ENCODE assay signal across 8 mouse cellular contexts in the genomic region with DNA sequence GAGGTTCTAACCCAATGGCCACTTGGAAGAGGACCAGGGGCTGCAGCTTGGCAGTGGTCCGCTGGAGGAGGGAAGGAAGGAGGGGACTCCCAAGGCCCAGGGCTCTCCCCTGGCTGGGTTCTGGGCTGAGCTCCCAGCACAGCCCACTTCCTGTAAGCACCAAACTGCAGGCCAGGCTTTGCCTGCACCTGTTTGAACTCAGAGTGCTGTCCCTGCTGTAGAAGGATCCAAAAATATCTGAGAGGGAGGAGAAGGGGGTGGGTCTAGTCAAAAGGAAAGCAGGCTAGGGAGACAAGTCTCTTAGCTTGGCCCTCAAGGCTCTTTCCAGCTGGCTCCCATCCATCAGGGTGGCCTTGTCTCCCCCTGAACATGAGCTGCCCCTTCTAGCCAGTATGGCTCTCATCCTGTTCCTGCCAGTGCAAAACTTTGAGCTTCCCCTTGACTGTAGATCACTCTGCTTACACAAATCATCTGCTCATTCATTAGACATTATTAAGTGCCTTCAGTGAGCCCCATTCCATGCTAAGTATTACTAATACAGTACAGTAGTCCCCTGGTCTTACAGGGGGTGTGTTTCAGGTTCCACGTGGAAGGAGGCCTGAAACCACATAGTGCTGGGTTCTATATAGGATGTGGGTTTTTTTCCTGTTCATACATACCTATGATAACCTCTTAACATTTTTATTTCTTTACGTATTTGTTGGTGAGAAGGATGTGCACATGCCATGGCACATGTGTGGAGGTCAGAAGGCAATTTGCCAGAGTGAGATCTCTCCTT. TPM values are rescaled to one million over a fixed set of nuclear protein-coding genes. Genes with fewer than 3 reads are reported as not detected.
A peak's percentile ranks its signal among the peaks of the same experiment; 100 is the strongest.
DNase-seq lines count a peak whose midpoint lies in the region; ATAC-seq lines count a peak whose summit lies in the region.

No protein-coding gene starts in this region.

- no peak overlapping the region for H3K9ac ChIP-seq in hindbrain, embryonic 16.5 days (ENCODE audit: low read depth, low read length)
- no peak overlapping the region for H3K9ac ChIP-seq in hindbrain, embryonic 11.5 days (ENCODE audit: low read depth, low read length)
- peak overlapping the region; percentile 36; the same call in 1 of the 2 replicates for H3K9ac ChIP-seq in heart, embryonic 11.5 days (ENCODE audit: low read depth, low read length)

- WGBS in hindbrain, embryonic 16.5 days = 81% methylated on average over 3 of the region's 3 CpGs
- WGBS in hindbrain, embryonic 11.5 days = 85% methylated on average over 3 of the region's 3 CpGs
- 53% methylated on average over 3 of the region's 3 CpGs for WGBS in heart, embryonic 11.5 days (ENCODE audit: insufficient replicate concordance)

- no peaks in the 10 kb centered on the region for H3K4me1 ChIP-seq in hindbrain, embryonic 16.5 days (ENCODE audit: control insufficient read depth, insufficient read depth, low read depth, low read length)
- no peaks in the 10 kb centered on the region for H3K4me1 ChIP-seq in hindbrain, embryonic 11.5 days (replicated peaks; ENCODE audit: control insufficient read depth, insufficient read depth, low read length)
- H3K4me1 ChIP-seq in heart, embryonic 11.5 days (ENCODE audit: control insufficient read depth, insufficient read depth, low read length) = peaks cover 38% of the 10 kb centered on the region

- H3K4me2 ChIP-seq in hindbrain, embryonic 16.5 days (ENCODE audit: low read length) = no peak overlapping the region
- no peak overlapping the region for H3K4me2 ChIP-seq in hindbrain, embryonic 11.5 days (replicated peaks; ENCODE audit: low read depth, low read length)
- peak overlapping the region; percentile 4; the same call in 1 of the 2 replicates for H3K4me2 ChIP-seq in heart, embryonic 11.5 days

- no peaks in the 10 kb centered on the region for H3K9me3 ChIP-seq in hindbrain, embryonic 16.5 days (ENCODE audit: control insufficient read depth, low read length)
- H3K9me3 ChIP-seq in hindbrain, embryonic 11.5 days (ENCODE audit: control insufficient read depth, low read length) = no peaks in the 10 kb centered on the region
- H3K9me3 ChIP-seq in heart, embryonic 11.5 days (replicated peaks; ENCODE audit: control insufficient read depth, low read length) = no peaks in the 10 kb centered on the region

- H3K36me3 ChIP-seq in hindbrain, embryonic 16.5 days (ENCODE audit: control insufficient read depth, insufficient read depth, low read length) = no peaks in the 10 kb centered on the region
- no peaks in the 10 kb centered on the region for H3K36me3 ChIP-seq in hindbrain, embryonic 11.5 days (ENCODE audit: control insufficient read depth, insufficient read depth, low read length)
- H3K36me3 ChIP-seq in heart, embryonic 11.5 days (ENCODE audit: control insufficient read depth, insufficient read depth, low read length) = no peaks in the 10 kb centered on the region; the same call in 1 of the 2 replicates

- no peaks in the 10 kb centered on the region for H3K27me3 ChIP-seq in hindbrain, embryonic 16.5 days (replicated peaks; ENCODE audit: control insufficient read depth, insufficient read depth, low read length)
- no peaks in the 10 kb centered on the region for H3K27me3 ChIP-seq in hindbrain, embryonic 11.5 days (ENCODE audit: control insufficient read depth, insufficient read depth, low read length)
- H3K27me3 ChIP-seq in heart, embryonic 11.5 days (ENCODE audit: control insufficient read depth, insufficient read depth, low read length) = no peaks in the 10 kb centered on the region

- ATAC-seq in hindbrain, embryonic 16.5 days = peak; percentile 69; the same call in 1 of the 2 replicates
- ATAC-seq in hindbrain, embryonic 11.5 days (ENCODE audit: low FRiP score) = no peak
- ATAC-seq in heart, embryonic 11.5 days (replicated peaks; ENCODE audit: insufficient number of reproducible peaks, low FRiP score, low TSS enrichment) = 0 out of 2 replicates have a peak, but pooled peaks have one; percentile 28
- ATAC-seq in megakaryocyte-erythroid progenitor cell, adult 5-6 weeks (replicated peaks; ENCODE audit: low FRiP score, low TSS enrichment, poor library complexity, severe bottlenecking) = no peak

- no peak overlapping the region for H3K4me3 ChIP-seq in hindbrain, embryonic 16.5 days (ENCODE audit: low read length)
- H3K4me3 ChIP-seq in hindbrain, embryonic 11.5 days (ENCODE audit: low read depth, low read length) = no peak overlapping the region
- no peak overlapping the region for H3K4me3 ChIP-seq in heart, embryonic 11.5 days (ENCODE audit: low read depth, low read length)

- no peak overlapping the region for H3K27ac ChIP-seq in hindbrain, embryonic 16.5 days (ENCODE audit: low read depth, low read length)
- no peak overlapping the region for H3K27ac ChIP-seq in hindbrain, embryonic 11.5 days (ENCODE audit: low read depth, low read length)
- H3K27ac ChIP-seq in heart, embryonic 11.5 days (ENCODE audit: low read depth, low read length) = peak overlapping the region; percentile 97

- no peak for DNase-seq in hindbrain, embryonic 11.5 days (ENCODE audit: low spot score)
- DNase-seq in adrenal gland, postnatal 25 days = peak; percentile 50
- peak; percentile 57 for DNase-seq in kidney, postnatal 14 days
- peak; percentile 22 for DNase-seq in naive thymus-derived CD4-positive, alpha-beta T cell, adult 2 months (ENCODE audit: low read depth)
- no peak for DNase-seq in embryo, embryonic 10 days (ENCODE audit: low spot score)

RNA-seq across cellular contexts. Expression of gene Srl, which starts 28.8 kb away (rescaled TPM):
- polyA plus RNA-seq in hindbrain, embryonic 16.5 days (2015; fragmentation: Nextera tagmentation; extraction: Ambion mirVana) = 16.3 and 27.7 TPM in 2 replicates
- polyA plus RNA-seq in hindbrain, embryonic 11.5 days (2014; fragmentation: Nextera tagmentation; extraction: Ambion mirVana) = 21.2 and 26.9 TPM in 2 replicates
- 8.0 and 11.9 TPM in 2 replicates for total RNA-seq in adrenal gland, postnatal 25 days (2021)
- 147 and 191 TPM in 2 replicates for polyA plus RNA-seq in heart, embryonic 11.5 days (2014; fragmentation: Nextera tagmentation; extraction: Ambion mirVana)
- total RNA-seq in megakaryocyte-erythroid progenitor cell, adult 5-6 weeks (2014; fragmentation: Nextera tagmentation) = 2.3 and 9.7 TPM in 2 replicates
- total RNA-seq in megakaryocyte-erythroid progenitor cell, adult 5-6 weeks (2017) = 6.9 and 9.5 TPM in 2 replicates

RNA-seq across cellular contexts. Expression of gene Tfap4, which starts 46.8 kb away (rescaled TPM):
- polyA plus RNA-seq in hindbrain, embryonic 16.5 days (2015; fragmentation: Nextera tagmentation; extraction: Ambion mirVana) = 8.5 and 10.6 TPM in 2 replicates
- polyA plus RNA-seq in hindbrain, embryonic 11.5 days (2014; fragmentation: Nextera tagmentation; extraction: Ambion mirVana) = 16.1 TPM in 2 replicates
- total RNA-seq in adrenal gland, postnatal 25 days (2021) = 8.3 and 10.4 TPM in 2 replicates
- polyA plus RNA-seq in heart, embryonic 11.5 days (2014; fragmentation: Nextera tagmentation; extraction: Ambion mirVana) = 7.3 and 9.4 TPM in 2 replicates
- 31.4 and 38.4 TPM in 2 replicates for total RNA-seq in megakaryocyte-erythroid progenitor cell, adult 5-6 weeks (2014; fragmentation: Nextera tagmentation)
- total RNA-seq in megakaryocyte-erythroid progenitor cell, adult 5-6 weeks (2017) = 47.3 and 69.9 TPM in 2 replicates

Comparison
In these comparisons a context has a peak if more than half of its experiments do, and no peak if none do; other contexts are left out.
1. ATAC-seq: peak in hindbrain, embryonic 16.5 days (single experiment) and heart, embryonic 11.5 days (single experiment); none in hindbrain, embryonic 11.5 days (single experiment) and megakaryocyte-erythroid progenitor cell, adult 5-6 weeks (single experiment).
2. DNase-seq: peak in adrenal gland, postnatal 25 days (single experiment), kidney, postnatal 14 days (single experiment) and naive thymus-derived CD4-positive, alpha-beta T cell, adult 2 months (single experiment); none in hindbrain, embryonic 11.5 days (single experiment) and embryo, embryonic 10 days (single experiment).